Mouse (Mus musculus): ENCODE data around the gene Tmem170b.

DNA sequence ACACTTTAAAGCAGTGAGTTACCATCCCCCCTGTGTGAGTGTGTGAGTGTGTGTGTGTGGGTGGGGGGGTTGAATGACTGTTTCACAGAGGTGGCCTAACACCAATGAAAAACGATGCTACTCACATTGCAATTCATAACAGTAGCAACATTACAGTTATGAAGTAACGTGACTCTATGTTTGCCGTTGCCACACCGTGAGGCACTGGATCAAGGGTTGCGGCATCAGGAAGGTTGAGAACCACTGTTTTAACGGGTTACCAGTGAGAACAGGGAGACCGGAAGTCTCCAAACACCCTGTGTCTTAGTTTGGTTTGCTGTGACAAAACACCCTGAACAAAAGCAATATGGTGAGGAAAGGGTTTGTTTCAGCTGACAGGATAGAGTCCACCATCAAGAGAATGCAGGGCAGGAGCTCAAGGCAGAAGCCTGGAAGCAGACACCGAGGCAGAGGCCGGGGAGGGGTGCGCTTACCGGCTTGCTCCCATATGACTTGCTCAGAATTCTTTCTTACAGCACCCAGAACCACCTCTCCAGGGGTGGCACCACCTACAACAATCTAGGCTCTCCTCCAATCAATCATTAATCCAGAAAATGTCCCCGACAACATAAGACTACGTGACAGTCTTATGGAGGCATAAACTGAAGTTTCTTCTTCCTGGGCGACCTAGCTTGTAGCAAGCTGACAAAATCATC is 57.9 kb downstream of the Tmem170b start:
- TF ChIP-seq REST (IDR thresholded peaks at IDR 0.05; ENCODE audit: insufficient read depth, insufficient read length) (no peak), POLR2A (IDR thresholded peaks at IDR 0.05; ENCODE audit: insufficient read length, low read depth) (no peak), CEBPB (IDR thresholded peaks at IDR 0.05; ENCODE audit: insufficient read depth, poor library complexity, severe bottlenecking) (no peak), MYOD1 (IDR thresholded peaks at IDR 0.05; ENCODE audit: control insufficient read depth in 1 of 3, insufficient read length in 2 of 3, low read depth in 2 of 3) (no peak), POLR2AphosphoS2 (IDR thresholded peaks at IDR 0.05; ENCODE audit: insufficient read length, low read depth) (no peak), TCF12 (IDR thresholded peaks at IDR 0.05; ENCODE audit: insufficient read depth, poor library complexity, severe bottlenecking) (no peak), E2F4 (IDR thresholded peaks at IDR 0.05; ENCODE audit: insufficient read depth) (no peak), USF1 (IDR thresholded peaks at IDR 0.05; ENCODE audit: low read depth) (no peak), MAX (IDR thresholded peaks at IDR 0.05; ENCODE audit: low read depth) (no peak), TCF3 (IDR thresholded peaks at IDR 0.05; ENCODE audit: insufficient read length, low read depth) (no peak), MYOG (IDR thresholded peaks at IDR 0.05; ENCODE audit: control insufficient read depth in 1 of 3, insufficient read depth in 1 of 3, insufficient read length in 2 of 3, low read depth in 2 of 3) (no peak), SRF (IDR thresholded peaks at IDR 0.05; ENCODE audit: control insufficient read depth, insufficient read length, low read depth) (no peak)
